Mouse (Mus musculus): ENCODE data around the gene Flad1.

Gene Flad1

GRCm38 (mm10) chr3:89382033-89382882, 29.4 kb downstream of the Flad1 start:
- no peak for DNase-seq (ENCODE audit: low read depth)

GRCm38 (mm10) chr3:89381233-89381632, 30.4 kb downstream of the Flad1 start:
- no peak for DNase-seq (ENCODE audit: low read depth)

- DNase-seq (ENCODE audit: low read depth) = no peak
These were observed 31.0 kb downstream of the Flad1 start for GRCm38 (mm10) chr3:89380711-89381110.

GRCm38 (mm10) chr3:89380291-89380690, 31.4 kb downstream of the Flad1 start:
- no peak for DNase-seq (ENCODE audit: low read depth)

- DNase-seq (ENCODE audit: low read depth) = no peak
These were observed 32.1 kb downstream of the Flad1 start for GRCm38 (mm10) chr3:89379388-89380131.

- peak; percentile 60 for DNase-seq (ENCODE audit: low read depth)
These were observed 33.1 kb downstream of the Flad1 start for GRCm38 (mm10) chr3:89378394-89379067.

- DNase-seq (ENCODE audit: low read depth) = no peak
These were observed 33.8 kb downstream of the Flad1 start for GRCm38 (mm10) chr3:89377831-89378230.

GRCm38 (mm10) chr3:89373581-89374231, 38.0 kb downstream of the Flad1 start:
- no peak for DNase-seq (ENCODE audit: low read depth)

GRCm38 (mm10) chr3:89367338-89367737, 44.3 kb downstream of the Flad1 start:
- no peak for DNase-seq (ENCODE audit: low read depth)

- DNase-seq (ENCODE audit: low read depth) = no peak
These were observed 45.9 kb downstream of the Flad1 start for GRCm38 (mm10) chr3:89365486-89366414.

GRCm38 (mm10) chr3:89365153-89365485, 46.6 kb downstream of the Flad1 start, which contains the start of gene Dcst1:
Gene Dcst1, minus strand, starts transcription at chr3:89365253.
- DNase-seq (ENCODE audit: low read depth) = no peak

GRCm38 (mm10) chr3:89364631-89365030, 47.0 kb downstream of the Flad1 start:
- DNase-seq (ENCODE audit: low read depth) = no peak

GRCm38 (mm10) chr3:89361675-89362074, 50.0 kb downstream of the Flad1 start, which contains the start of gene Dcst2:
Gene Dcst2, plus strand, starts transcription at chr3:89361975.
- DNase-seq (ENCODE audit: low read depth) = no peak

- DNase-seq (ENCODE audit: low read depth) = no peak
These were observed 51.4 kb downstream of the Flad1 start for GRCm38 (mm10) chr3:89360237-89360636.

- peak; percentile 26 for DNase-seq (ENCODE audit: low read depth)
These were observed 52.0 kb downstream of the Flad1 start for GRCm38 (mm10) chr3:89359630-89360029.

- no peak for DNase-seq (ENCODE audit: low read depth)
These were observed 55.6 kb downstream of the Flad1 start for GRCm38 (mm10) chr3:89356029-89356428.

GRCm38 (mm10) chr3:89355512-89355902, 56.2 kb downstream of the Flad1 start:
- DNase-seq (ENCODE audit: low read depth) = no peak

- no peak for DNase-seq (ENCODE audit: low read depth)
These were observed 56.7 kb downstream of the Flad1 start for GRCm38 (mm10) chr3:89354816-89355511.

GRCm38 (mm10) chr3:89351271-89351670, 60.4 kb downstream of the Flad1 start:
- no peak for DNase-seq (ENCODE audit: low read depth)
